Mouse (Mus musculus): ENCODE results near the gene Cpsf6. TPM values are rescaled to one million over a fixed set of nuclear protein-coding genes. Genes with fewer than 3 reads are reported as not detected.

The Cpsf6 gene
- polyA plus RNA-seq, 1 experiment from 2014 or later, result 89.7 TPM

DNA sequence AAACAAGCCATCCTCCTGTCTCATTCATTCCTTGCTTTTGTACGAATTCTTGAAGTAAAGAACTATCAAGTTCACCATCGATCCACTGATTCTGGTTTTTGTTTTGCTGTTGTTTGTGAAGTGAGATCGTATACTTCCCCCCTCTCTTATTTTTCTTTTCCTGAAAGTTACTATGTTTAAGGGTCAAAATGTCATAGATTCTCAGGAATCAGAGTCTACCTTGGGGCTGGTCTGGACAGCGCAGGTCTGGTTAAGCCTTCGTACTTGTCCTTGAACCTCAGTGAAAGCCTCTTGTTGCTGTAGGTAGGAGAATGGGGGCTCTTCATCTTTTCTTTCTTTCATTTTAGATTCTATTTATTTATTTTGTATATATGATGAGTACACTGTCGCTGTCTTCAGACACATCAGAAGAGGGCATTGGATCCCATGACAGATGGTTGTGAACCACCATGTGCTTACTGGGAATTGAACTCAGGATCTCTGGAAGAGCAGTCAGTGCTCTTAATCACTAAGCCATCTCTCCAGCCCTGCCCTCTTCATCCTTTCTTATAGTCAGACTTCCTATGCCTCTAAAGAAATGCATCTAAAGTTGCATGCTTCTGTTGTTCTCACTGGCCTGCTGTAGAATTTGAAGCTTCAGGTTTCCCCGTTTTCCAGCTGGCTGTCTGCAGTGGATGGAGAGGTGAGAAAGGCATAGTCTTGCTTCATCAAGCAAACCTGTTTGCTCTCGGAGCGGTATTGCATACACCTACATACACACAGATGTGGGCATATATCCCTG lies 40.9 kb upstream of the Cpsf6 start:
- H3K9me3 ChIP-seq (replicated peaks; ENCODE audit: control insufficient read depth, low read length), result no peaks in the 10 kb centered on the region
- H3K27ac ChIP-seq (ENCODE audit: low read length), result no peak overlapping the region
- ATAC-seq (replicated peaks; ENCODE audit: extremely low read depth, insufficient read depth, low FRiP score), result no peak
- no peak overlapping the region for H3K9ac ChIP-seq (ENCODE audit: low read length)
- no peaks in the 10 kb centered on the region for H3K36me3 ChIP-seq (ENCODE audit: control insufficient read depth, insufficient read depth)
- no peak overlapping the region for H3K4me2 ChIP-seq (ENCODE audit: low read depth, low read length)
- WGBS, result 86% methylated on average over 9 of the region's 9 CpGs
- no peaks in the 10 kb centered on the region for H3K27me3 ChIP-seq (ENCODE audit: control insufficient read depth, insufficient read depth, low read length)
- H3K4me1 ChIP-seq (ENCODE audit: control insufficient read depth, insufficient read depth, low read length), result peaks cover 13% of the 10 kb centered on the region
- H3K4me3 ChIP-seq (ENCODE audit: low read length), result no peak overlapping the region

- H3K4me2 ChIP-seq (ENCODE audit: low read depth, low read length), result no peak overlapping the region
- H3K36me3 ChIP-seq (ENCODE audit: control insufficient read depth, insufficient read depth), result no peaks in the 10 kb centered on the region
- no peak for ATAC-seq (replicated peaks; ENCODE audit: extremely low read depth, insufficient read depth, low FRiP score)
- H3K27me3 ChIP-seq (ENCODE audit: control insufficient read depth, insufficient read depth, low read length), result no peaks in the 10 kb centered on the region
- no peak overlapping the region for H3K4me3 ChIP-seq (ENCODE audit: low read length)
- no peak overlapping the region for H3K27ac ChIP-seq (ENCODE audit: low read length)
- WGBS, result 75% methylated on average over 8 of the region's 8 CpGs
- H3K4me1 ChIP-seq (ENCODE audit: control insufficient read depth, insufficient read depth, low read length), result peaks cover 13% of the 10 kb centered on the region
- no peak overlapping the region for H3K9ac ChIP-seq (ENCODE audit: low read length)
- no peaks in the 10 kb centered on the region for H3K9me3 ChIP-seq (replicated peaks; ENCODE audit: control insufficient read depth, low read length)
These were observed 39.9 kb upstream of the Cpsf6 start for GRCm38 (mm10) chr10:117419577-117420290.

DNA sequence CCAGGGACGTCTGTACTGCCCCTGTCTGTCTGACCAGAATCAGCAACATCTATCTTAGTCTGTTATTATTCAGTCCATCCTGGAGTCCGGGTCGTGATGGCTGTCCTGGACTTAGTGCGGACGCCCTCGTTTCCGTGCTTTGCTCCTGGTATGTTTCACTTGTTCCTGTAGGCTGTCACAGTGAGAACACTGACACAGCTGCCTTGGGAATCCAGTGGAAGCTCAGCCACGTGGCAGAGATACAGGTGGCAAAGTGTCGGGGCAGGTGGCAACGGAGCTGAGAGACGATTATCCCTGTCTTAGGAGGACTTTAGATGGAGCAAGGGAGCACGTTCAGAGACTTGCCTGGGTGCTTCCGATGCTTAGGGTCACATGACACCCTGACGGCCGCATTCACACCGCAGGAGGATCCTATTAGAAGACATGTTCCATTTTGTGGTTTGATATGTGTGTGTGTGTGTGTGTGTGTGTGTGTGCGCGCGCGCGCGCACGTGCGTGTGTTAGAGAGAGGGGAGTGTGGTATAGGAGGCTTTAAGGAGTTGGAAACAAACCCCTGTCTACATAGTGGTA lies 38.9 kb upstream of the Cpsf6 start:
- H3K9ac ChIP-seq (ENCODE audit: low read length), result no peak overlapping the region; the same call in 1 of the 2 replicates
- H3K4me1 ChIP-seq (ENCODE audit: control insufficient read depth, insufficient read depth, low read length), result peaks cover 13% of the 10 kb centered on the region

GRCm38 (mm10) chr10:117417772-117418667 lies 38.2 kb upstream of the Cpsf6 start:
- no peak overlapping the region for H3K27ac ChIP-seq (ENCODE audit: low read length)
- no peaks in the 10 kb centered on the region for H3K9me3 ChIP-seq (replicated peaks; ENCODE audit: control insufficient read depth, low read length)
- H3K27me3 ChIP-seq (ENCODE audit: control insufficient read depth, insufficient read depth, low read length), result no peaks in the 10 kb centered on the region; the same call in 1 of the 2 replicates
- H3K4me3 ChIP-seq (ENCODE audit: low read length), result peak overlapping the region; percentile 54
- peaks cover 13% of the 10 kb centered on the region for H3K4me1 ChIP-seq (ENCODE audit: control insufficient read depth, insufficient read depth, low read length)
- peak overlapping the region; percentile 50; the same call in 1 of the 2 replicates for H3K9ac ChIP-seq (ENCODE audit: low read length)
- 15% methylated on average over 18 of the region's 18 CpGs for WGBS
- peak; percentile 56 for ATAC-seq (replicated peaks; ENCODE audit: extremely low read depth, insufficient read depth, low FRiP score)
- peak overlapping the region; percentile 83 for H3K4me2 ChIP-seq (ENCODE audit: low read depth, low read length)
- no peaks in the 10 kb centered on the region for H3K36me3 ChIP-seq (ENCODE audit: control insufficient read depth, insufficient read depth)

More for the DNA sequence above, 38.9 kb upstream of the Cpsf6 start:
- ATAC-seq (replicated peaks; ENCODE audit: extremely low read depth, insufficient read depth, low FRiP score), result no peak
- WGBS, result 36% methylated on average over 24 of the region's 24 CpGs
- Histone ChIP-seq H3K9me3 (replicated peaks; ENCODE audit: control insufficient read depth, low read length) (no peaks in the 10 kb centered on the region), H3K27me3 (ENCODE audit: control insufficient read depth, insufficient read depth, low read length) (no peaks in the 10 kb centered on the region; the same call in 1 of the 2 replicates), H3K36me3 (ENCODE audit: control insufficient read depth, insufficient read depth) (no peaks in the 10 kb centered on the region), H3K4me3 (ENCODE audit: low read length) (peak overlapping the region; percentile 54), H3K27ac (ENCODE audit: low read length) (no peak overlapping the region), H3K4me2 (ENCODE audit: low read depth, low read length) (peak overlapping the region; percentile 83)

GRCm38 (mm10) chr10:117417470-117417767 lies 37.6 kb upstream of the Cpsf6 start:
- Histone ChIP-seq H3K36me3 (ENCODE audit: control insufficient read depth, insufficient read depth) (no peaks in the 10 kb centered on the region), H3K4me2 (ENCODE audit: low read depth, low read length) (peak overlapping the region; percentile 83), H3K4me3 (ENCODE audit: low read length) (peak overlapping the region; percentile 54), H3K4me1 (ENCODE audit: control insufficient read depth, insufficient read depth, low read length) (peaks cover 13% of the 10 kb centered on the region), H3K9me3 (replicated peaks; ENCODE audit: control insufficient read depth, low read length) (no peaks in the 10 kb centered on the region), H3K27ac (ENCODE audit: low read length) (no peak overlapping the region), H3K27me3 (ENCODE audit: control insufficient read depth, insufficient read depth, low read length) (no peaks in the 10 kb centered on the region; the same call in 1 of the 2 replicates), H3K9ac (ENCODE audit: low read length) (no peak overlapping the region; the same call in 1 of the 2 replicates)
- ATAC-seq (replicated peaks; ENCODE audit: extremely low read depth, insufficient read depth, low FRiP score), result peak; percentile 62; the same call in 1 of the 2 replicates
- WGBS, result 28% methylated on average over 9 of the region's 9 CpGs

- WGBS, result 78% methylated on average over 16 of the region's 16 CpGs
- H3K4me1 ChIP-seq (ENCODE audit: control insufficient read depth, insufficient read depth, low read length), result peaks cover 16% of the 10 kb centered on the region
- no peaks in the 10 kb centered on the region for H3K9me3 ChIP-seq (replicated peaks; ENCODE audit: control insufficient read depth, low read length)
- no peak overlapping the region; the same call in 1 of the 2 replicates for H3K9ac ChIP-seq (ENCODE audit: low read length)
- ATAC-seq (replicated peaks; ENCODE audit: extremely low read depth, insufficient read depth, low FRiP score), result no peak
- no peaks in the 10 kb centered on the region for H3K36me3 ChIP-seq (ENCODE audit: control insufficient read depth, insufficient read depth)
- peak overlapping the region; percentile 83 for H3K4me2 ChIP-seq (ENCODE audit: low read depth, low read length)
- H3K27ac ChIP-seq (ENCODE audit: low read length), result no peak overlapping the region
- H3K27me3 ChIP-seq (ENCODE audit: control insufficient read depth, insufficient read depth, low read length), result no peaks in the 10 kb centered on the region; the same call in 1 of the 2 replicates
- peak overlapping the region; percentile 54 for H3K4me3 ChIP-seq (ENCODE audit: low read length)
These were observed 37.0 kb upstream of the Cpsf6 start for GRCm38 (mm10) chr10:117416636-117417469.

GRCm38 (mm10) chr10:117416095-117416494 lies 36.3 kb upstream of the Cpsf6 start:
- Histone ChIP-seq H3K4me3 (ENCODE audit: low read length) (no peak overlapping the region), H3K36me3 (ENCODE audit: control insufficient read depth, insufficient read depth) (no peaks in the 10 kb centered on the region), H3K9me3 (replicated peaks; ENCODE audit: control insufficient read depth, low read length) (no peaks in the 10 kb centered on the region), H3K4me1 (ENCODE audit: control insufficient read depth, insufficient read depth, low read length) (peaks cover 16% of the 10 kb centered on the region), H3K9ac (ENCODE audit: low read length) (no peak overlapping the region), H3K4me2 (ENCODE audit: low read depth, low read length) (no peak overlapping the region), H3K27ac (ENCODE audit: low read length) (no peak overlapping the region), H3K27me3 (ENCODE audit: control insufficient read depth, insufficient read depth, low read length) (no peaks in the 10 kb centered on the region; the same call in 1 of the 2 replicates)
- 90% methylated on average over 9 of the region's 9 CpGs for WGBS
- no peak for ATAC-seq (replicated peaks; ENCODE audit: extremely low read depth, insufficient read depth, low FRiP score)
